Mouse (Mus musculus) monocyte, adult 5-6 weeks (primary cell): ENCODE data around the gene Gucy1b1. TPM values are rescaled to one million over a fixed set of nuclear protein-coding genes. Genes with fewer than 3 reads are reported as not detected.

Experiments
- ATAC-seq: fragments of 153-309, 156-312 bp; replicated peaks from 2 replicates; pipeline ENCODE4 v1.8.0; 2017; ENCODE audit warnings: mild to moderate bottlenecking; ENCODE audit not compliant: low TSS enrichment, insufficient number of reproducible peaks, severe bottlenecking, poor library complexity, low FRiP score
- total RNA-seq: library from RNA; stranded (forward); fragments of 200-1000, 200-491, 200-594 nt; gene quantifications from 3 replicates; pipeline ENCODE4 v1.2.3, GENCODE M21; 2017

Gene Gucy1b1
- total RNA-seq, 1 experiment from 2014 or later, result 0.19 TPM

GRCm38 (mm10) chr3:82044902-82045301 lies 29.6 kb downstream of the Gucy1b1 start:
- no peak for ATAC-seq

- ATAC-seq, result no peak
These were observed 30.8 kb downstream of the Gucy1b1 start for GRCm38 (mm10) chr3:82043676-82044075.

DNA sequence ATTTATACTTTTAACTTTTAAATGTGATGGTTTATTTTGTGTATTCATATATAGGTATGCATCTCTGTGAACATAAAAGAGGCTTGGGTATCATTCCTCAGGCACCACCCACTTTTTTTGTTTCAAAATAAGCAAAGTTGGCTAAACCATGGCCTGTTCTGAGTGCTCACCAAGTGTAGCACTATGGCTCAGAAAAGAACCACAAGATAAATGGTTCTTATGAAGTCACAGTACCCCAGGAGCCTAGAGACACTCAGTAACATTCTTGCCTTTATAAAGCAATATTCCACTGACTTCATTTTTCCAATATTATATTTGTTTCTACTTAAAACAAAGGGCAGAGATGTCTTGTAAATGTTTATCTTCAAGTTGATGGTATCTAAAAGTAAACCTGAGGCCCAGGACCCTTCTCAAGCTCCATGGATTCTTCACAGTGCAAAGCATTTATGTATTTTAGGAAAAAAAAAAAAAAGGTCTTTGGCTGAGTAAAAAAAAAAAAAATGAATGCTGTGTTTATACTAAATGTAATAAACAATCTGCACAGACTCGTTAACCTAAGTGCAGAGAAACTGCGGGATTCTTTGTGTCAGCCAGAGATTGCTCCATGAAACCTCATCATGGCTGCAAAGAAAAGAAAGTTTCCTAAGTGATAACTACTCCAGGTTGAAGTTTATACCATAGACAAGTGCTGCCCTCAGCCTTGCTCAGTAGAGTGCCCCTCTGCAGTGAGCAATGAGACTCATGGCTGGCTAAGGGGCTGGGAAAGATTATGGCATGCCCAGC lies 38.0 kb downstream of the Gucy1b1 start:
- no peak for ATAC-seq

DNA sequence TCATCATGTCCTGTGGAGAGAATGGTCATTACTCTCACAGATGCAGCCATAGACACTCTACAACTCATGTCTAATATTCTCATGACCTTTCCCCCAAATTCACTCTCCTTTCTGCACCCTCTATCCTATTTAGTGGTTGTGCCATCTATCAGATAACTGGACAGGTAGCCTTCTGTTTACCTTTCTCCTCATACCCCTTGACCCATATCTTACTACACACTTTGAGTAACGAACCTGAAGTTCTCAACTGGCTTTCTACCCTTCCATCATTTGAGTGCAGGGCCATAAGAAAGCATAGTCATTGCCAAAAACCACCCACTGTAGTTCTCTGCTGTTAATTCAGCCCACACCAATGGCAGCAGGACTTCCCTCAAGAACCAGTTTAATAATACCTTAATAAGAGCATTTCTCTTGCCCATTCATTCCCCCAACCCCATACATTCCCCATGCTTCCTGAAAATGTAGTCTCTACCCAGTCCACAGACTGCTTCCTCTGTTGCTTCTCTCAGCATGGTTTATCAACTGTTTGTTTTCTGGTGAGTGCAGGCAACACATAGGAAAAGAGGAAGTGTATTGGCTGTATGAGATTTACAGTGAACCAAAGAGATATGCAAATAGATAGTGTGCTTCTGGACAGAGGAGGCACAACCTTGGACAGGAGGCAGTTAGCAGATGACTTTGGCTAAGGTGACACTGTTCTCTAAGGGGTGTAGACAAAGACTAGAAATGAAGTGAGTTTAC lies 44.3 kb downstream of the Gucy1b1 start:
- ATAC-seq, result no peak

DNA sequence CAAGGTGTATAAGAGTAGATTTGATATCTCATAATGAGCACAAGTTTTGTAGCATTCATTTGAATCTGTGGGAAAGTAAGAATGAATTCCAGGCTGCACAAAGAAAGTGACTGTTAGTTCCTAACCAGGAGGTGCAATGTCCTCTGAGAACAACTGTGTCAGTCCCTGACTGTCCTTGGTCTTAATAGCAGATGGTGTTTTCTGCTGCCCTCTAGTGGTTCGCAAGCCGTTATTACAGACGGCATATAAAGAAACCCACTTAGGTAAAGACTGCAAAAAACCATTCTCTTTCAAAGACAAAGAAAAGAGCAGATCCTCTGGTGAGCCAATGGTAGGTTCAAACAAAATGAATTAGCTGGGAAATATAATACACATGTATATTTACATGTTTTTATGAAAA lies 45.3 kb downstream of the Gucy1b1 start:
- ATAC-seq, result peak; percentile 59; the same call in 1 of the 2 replicates

GRCm38 (mm10) chr3:82027286-82027685 lies 47.2 kb downstream of the Gucy1b1 start:
- no peak for ATAC-seq

GRCm38 (mm10) chr3:82023065-82023464 lies 51.4 kb downstream of the Gucy1b1 start:
- no peak for ATAC-seq

DNA sequence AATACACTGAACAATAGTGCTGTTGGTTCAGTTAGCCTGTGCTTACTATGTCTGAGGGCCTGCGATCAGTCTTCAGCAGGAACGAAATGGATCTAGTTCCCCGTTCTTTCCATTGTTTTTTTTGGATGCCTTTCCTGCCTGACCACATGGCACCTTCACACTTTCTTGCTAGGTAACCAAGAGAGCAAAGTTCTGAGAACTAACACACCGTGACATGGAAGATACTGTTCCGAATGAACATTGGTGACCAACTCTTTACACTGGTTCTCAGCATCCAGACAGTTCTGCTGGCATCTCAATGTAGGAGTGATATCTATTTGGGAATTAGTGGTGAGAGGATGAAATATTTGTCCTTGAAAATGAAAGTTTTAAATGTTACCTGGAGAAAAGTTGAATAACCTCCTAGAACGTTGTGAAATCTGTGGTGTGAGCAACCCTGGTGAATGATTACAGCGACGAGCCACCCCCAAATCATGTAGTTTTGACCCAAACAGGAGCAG lies 52.0 kb downstream of the Gucy1b1 start:
- ATAC-seq, result no peak

DNA sequence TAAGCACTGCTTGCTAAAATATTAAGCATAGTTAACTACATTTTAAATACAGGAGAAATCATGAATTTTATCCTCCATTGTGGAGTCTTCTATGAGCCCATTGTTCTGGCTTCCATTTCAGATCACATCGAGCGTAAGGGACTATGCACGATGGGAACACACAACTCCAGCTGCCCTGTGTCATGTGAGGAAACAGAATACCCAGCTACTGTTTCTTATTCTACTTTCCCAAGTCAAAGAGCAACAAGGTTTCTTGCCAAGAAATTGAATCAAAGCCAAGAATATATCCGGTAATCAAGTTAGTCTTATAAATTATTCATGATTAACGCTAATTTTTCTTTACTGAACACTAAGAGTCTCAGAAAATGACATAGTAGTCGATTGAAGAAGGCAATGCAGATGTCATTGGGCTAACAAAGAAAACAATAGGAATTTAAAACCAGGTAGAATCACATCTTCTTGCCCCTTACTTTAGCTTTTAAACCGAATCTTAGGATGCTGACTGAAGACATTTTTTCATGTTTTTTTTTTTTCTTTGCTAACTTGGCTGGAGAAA lies 60.3 kb downstream of the Gucy1b1 start:
- ATAC-seq, result no peak

GRCm38 (mm10) chr3:82007002-82007401 lies 67.5 kb downstream of the Gucy1b1 start:
- no peak for ATAC-seq

- no peak; the same call in 1 of the 2 replicates for ATAC-seq
These were observed 78.5 kb downstream of the Gucy1b1 start for GRCm38 (mm10) chr3:81995988-81996387.

DNA sequence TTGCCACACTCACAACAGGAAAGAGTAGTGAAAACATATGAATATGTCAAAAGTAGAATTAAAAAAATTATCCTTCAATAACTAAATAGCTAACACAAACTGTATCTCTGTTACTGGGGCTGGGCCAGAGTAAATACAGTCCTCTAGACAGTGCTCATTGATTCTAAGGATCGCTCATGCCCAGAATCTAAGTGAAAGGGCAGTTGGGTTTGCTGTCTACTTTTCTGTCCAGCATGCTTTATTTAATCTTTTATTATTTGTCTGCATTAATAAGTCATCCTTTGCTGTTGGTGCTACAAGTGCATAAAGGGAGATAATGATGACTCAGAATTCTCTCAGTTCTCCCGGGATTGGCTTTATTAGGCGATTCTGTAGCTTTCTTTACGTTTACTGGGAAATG lies 79.1 kb downstream of the Gucy1b1 start:
- no peak for ATAC-seq

- ATAC-seq, result no peak
These were observed 84.0 kb downstream of the Gucy1b1 start for GRCm38 (mm10) chr3:81990531-81990930.

GRCm38 (mm10) chr3:81989692-81990141 lies 84.8 kb downstream of the Gucy1b1 start:
- no peak for ATAC-seq

DNA sequence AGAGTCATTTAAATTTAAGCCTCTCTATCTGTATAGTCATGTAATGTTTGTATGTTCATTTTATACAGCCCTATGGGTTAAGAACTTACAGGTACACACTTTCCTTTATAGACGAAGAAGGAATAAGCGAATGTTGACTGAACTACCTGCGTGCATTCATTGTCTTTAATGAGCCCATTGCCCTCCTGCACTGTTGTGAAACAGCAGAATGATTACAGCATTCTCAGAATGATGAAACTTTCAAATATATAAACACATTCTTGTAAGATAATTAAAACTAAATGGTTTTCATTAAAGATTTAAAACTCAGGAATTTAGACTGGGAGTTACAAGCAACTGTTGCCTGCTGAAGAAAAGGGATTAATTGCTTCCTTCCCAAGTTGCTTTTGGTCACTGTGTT lies 86.9 kb downstream of the Gucy1b1 start:
- no peak for ATAC-seq

DNA sequence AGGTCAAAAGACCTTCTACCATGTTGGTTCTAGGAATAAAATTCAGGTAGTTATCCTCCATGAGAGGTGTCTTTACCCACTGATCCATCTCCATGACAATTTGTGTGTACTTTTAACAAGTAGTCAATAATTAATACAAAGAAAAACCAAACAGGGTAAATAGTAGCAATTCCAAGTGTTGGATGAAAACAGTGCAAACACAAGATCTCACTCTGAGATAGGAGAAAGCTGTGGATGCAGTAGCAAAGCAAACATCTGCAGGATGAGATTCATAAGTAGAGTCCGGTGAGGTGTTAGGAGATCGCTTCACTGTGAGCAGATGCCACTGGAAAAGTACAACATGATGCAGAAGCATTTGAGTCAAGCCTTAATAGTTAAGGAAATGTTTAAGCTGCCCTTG lies 88.4 kb downstream of the Gucy1b1 start:
- ATAC-seq, result no peak

DNA sequence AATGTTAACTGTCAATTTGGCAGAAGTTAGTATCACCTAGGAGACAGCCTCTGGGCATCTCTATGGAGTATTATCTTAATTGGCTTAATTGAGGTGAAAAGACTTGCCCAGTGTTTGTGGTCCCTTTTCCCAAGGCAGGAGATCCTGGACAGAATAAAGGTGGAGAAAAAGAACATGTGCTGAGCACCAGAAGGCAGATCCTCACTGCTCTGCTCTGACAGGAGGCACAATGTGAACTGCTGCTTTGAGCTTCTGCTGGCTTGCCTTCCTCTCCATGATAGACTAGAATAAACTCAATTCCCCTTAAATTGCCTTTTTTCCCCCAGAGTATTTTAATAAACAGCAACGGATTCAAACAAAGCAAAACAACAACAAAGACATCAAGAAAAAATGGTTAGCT lies 89.4 kb downstream of the Gucy1b1 start:
- ATAC-seq, result no peak

- no peak for ATAC-seq
These were observed 91.2 kb downstream of the Gucy1b1 start for GRCm38 (mm10) chr3:81983120-81983895.
